Mouse (Mus musculus) retina, postnatal 1 day (tissue): ENCODE results near the gene Rdh16f1.
A peak's percentile ranks its signal among the peaks of the same experiment; 100 is the strongest.

Experiments used
- DNase-seq: peaks from one replicate; pipeline ENCODE4 v3.0.0-alpha.2; 2012

Rdh16f1 gene

DNA sequence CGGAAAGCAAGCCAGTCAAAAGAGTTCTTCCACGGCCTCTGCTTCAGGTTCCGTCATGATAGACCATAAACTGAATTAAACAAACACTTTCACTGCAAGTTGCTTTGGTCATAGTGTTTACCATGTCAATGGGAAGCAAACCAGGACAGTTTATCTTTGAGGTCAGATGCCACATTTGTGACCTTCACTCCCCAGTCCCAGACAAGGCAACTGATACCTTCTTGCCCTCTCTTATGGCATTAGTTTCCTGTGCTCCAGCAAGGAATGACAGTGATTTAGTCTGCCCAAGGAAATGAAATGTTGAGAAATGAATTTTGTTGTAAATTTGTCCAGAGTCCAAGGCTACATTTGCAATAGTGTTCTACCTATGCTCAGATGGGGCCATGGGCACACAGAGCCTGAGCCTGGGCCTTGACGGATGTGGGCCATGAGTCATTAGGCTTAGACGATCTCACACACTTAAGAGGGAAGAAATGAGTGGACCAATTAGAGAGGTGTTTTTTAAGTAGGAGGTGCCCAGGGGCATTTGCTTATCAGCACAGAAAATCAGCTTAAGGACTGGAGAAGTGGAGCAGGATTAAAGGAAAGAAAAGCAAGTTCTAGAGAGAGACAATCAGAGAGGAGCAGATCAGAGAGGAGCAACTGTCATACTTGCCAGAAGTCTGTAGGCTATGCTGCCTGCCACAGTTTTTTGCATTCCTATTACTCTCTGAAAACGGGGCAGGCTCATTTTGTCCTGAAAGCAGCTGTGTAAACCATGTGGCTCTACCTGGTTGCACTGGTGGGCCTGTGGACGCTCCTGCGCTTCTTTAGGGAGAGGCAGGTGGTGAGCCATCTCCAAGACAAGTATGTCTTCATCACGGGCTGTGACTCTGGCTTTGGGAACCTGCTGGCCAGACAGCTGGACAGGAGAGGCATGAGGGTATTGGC, at the start of gene Rdh16f1, which contains the start of gene Rdh1:
Gene Rdh16f1, plus strand, starts transcription at position 607 of the 930 bp plus-strand sequence.
Gene Rdh1, plus strand, starts transcription at position 541 of the 930 bp plus-strand sequence.
- peak; percentile 43 for DNase-seq

DNA sequence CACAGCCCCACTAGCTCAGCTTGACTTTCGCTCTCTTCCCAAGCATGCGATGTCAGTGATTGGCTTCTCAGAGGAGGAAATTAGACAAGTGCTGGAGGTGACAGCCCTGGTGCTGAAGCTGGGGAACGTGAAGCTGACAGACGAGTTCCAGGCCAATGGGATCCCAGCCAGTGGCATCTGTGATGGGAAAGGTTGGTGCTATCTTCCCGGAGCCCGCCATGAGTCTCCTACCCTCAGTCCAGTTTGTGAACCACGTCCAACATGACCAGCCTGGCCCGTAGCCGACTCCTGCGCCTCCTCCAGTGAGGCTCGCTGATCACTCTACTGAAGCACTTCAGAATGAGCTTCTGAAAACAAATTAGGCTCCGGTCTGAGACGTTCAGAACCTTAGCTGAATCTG, 49.3 kb upstream of the Rdh16f1 start:
- DNase-seq = no peak

DNA sequence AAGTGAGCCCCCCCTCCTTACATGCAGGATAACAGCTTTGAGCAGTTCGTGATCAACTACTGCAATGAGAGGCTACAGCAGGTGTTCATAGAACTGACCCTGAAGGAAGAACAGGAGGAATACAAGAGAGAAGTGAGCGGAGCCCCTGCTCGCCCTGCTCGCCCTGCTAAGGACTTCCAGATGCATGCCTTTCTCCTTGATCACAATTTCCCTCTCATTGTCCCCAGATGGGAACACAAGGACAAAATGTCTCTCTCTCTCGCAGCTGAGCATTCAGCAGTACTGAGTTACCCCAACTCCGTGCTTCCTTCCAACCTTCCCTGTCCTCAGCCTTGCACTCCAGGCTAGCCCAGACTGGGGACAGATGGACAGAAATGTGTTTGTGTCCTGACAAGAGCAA, 46.9 kb upstream of the Rdh16f1 start:
- no peak for DNase-seq

DNA sequence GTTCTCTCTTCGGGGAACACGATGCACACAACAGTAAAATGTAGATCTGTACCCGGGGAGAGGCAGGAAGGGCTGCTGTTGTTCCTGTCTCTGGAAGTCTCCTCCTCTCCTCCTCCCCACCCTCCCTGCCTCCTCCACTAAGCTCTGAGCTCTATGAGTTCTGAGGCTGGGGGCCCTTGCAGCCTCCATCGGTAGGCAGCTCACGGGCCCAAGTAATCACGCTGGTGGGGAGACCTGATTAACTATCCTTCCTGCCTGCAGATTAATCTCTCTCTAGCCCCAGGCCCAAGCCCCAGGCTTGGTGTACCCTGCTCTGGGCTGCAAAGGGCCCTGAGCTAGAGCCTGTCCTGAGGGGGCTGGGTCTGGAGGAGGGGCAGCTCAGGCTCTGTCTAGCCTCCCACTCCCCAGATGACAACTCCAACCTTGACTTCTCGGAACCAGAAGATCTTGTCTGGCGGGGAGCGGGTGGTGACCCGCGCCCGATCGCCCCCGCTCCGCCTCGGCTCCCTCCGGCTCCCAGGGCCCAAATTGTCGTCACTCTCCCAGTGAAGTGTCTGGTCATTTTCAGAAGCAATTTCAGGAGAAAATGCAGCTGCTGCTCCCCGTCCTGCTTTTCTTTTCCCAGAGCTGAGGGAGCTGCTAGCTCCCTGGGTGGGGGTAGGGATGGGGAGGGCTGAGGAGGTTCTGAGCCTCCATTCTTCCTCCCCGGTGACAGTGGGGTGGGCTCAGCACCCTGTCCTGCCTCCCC, 37.7 kb upstream of the Rdh16f1 start:
- peak; percentile 41 for DNase-seq

DNA sequence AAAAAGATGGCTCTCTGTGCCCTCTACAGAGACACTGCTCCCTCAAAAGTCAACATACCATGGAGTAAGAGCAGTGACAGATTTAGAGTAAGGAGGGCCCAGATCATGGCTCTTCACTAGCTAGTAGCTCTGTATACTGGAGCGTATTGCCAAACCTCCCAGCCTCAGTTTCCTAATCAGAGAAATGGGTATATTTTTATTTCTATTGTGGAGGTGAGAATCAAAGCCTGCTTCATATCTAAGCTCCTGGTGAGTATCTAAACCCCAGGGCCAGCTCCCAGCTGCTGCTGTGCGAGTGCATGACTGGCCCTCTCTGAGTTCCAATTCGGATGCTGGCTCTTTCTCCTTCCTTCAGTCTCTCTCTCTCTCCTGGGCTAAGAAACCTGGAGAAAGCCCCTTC, 35.4 kb upstream of the Rdh16f1 start, which contains the start of gene Tac2:
Gene Tac2, plus strand, starts transcription at position 301 of the 400 bp plus-strand sequence.
- no peak for DNase-seq

DNA sequence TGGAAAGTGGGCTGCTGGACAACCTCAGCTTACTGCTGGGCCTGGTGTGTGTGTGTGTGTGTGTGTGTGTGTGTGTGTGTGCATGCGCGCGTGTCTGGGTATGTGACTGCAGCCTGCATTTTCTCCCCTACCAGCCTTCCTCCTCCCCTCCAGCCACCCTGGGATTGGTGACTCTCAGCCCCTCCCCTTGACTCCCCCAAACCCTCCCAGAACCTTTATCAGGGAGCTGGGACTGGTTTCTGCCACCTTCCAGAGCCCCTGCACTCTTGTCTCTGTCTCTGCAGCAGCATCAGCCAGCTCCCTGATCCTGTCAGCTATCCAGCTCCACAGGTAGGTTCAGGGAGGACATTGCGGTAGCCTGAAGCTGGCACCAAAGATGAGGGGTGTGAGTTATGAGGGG, 34.5 kb upstream of the Rdh16f1 start:
- DNase-seq = no peak

DNA sequence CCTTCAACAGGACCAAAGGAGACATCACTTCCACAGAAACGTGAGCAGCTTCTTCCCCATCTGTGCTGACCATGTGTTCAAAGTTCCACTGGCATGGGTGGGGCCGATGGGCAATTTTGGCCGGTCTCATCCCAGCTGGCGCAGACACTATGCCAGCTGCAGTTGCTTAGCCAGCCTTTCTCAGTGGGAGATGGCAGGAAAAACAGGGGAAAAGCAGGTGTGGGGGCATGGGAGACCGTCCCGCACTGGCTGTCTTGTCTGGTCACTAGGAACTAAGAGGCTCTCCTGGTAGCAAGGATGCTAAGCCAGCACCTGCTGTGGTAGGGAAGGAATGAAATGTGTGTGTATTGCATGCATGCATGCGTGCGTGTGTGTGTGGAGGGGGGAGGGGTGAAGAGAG, 31.1 kb upstream of the Rdh16f1 start:
- DNase-seq = no peak

DNA sequence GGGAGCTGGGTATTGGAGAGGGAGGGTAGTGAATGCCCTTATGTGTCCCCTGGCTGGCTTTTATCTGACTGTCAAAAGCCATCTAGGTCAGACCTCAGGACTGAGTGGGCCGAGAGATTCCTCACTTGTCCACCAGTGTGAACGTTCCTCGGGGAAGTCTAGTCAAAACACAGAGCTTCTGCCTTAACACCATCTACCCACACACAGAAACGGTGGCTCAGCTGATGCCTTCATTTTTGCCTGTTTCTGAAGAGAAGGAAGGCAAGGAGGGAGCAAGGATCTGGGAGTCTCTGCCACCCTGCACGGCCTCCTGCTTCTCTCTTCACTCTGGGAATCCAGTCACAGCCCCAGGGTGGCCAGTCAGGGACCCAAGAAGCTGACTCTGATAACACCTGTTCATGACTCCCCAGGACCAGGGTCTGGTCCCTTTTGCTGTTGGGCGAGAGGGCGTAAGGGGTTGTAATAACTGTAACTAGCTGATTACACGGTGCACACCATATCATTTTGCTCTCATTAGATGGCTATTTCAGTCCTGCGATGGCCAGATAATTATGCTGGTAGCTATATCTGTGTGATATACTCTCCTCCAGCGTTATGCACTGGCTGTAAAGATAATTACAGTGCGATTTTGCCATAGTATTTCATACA, 29.2 kb upstream of the Rdh16f1 start:
- peak; percentile 65 for DNase-seq

DNA sequence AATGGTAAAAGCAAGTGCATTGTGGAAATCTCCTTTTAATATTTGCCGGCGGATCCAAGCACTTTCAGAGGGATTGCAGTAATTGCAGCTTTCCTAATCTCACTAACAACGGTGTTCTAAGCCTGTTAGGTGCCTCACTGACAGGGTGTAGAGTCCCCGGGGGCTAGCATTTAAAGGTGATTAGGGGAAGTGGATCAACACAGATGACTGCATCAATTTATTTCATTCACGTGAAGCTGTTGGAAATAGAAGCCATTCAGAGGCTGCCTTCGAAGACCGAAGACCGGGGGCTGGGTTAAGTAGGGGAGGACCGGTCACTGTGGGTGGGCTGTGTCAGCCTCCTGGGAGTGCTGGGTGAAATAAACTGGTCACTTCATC, 28.7 kb upstream of the Rdh16f1 start:
- DNase-seq = peak; percentile 74

DNA sequence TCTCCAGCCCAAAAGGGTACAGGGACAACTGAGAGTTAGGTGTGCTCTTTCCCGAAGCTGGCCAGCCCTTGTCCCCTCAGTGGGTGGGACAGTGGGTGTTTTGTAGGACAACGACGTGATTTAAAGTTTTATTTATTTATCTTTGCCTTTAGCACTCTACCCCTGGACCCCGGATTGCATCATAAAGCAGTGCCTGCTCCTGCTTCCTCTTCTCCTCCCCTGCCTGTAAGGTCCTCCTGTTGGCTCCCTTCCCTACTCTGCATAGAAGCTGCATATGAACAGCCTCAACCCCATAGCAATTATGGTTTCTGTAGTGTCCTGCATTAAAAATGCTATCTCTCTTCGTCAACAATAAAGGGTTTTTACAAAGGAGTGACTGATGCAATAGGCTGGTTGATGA, 28.2 kb upstream of the Rdh16f1 start:
- no peak for DNase-seq

DNA sequence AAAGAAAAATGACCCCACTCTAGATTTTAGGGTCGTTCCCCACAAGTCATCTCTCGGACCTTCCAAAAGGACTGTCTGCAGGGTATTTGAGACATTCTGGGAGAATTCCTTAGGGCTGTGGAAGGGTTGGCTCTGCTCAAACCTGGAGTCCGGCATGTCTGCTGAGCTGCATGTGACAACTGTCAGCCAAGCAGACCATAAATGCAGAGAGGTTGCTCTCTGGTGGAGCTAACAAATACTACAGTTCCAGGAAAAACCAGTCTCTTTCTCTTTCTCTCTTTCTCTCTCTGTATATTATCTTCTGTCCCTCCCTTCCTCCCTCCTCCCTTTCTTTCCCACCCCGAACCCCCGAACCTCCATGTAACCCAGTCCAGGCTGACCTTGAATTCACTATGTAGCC, 25.2 kb upstream of the Rdh16f1 start:
- peak; percentile 59 for DNase-seq

DNA sequence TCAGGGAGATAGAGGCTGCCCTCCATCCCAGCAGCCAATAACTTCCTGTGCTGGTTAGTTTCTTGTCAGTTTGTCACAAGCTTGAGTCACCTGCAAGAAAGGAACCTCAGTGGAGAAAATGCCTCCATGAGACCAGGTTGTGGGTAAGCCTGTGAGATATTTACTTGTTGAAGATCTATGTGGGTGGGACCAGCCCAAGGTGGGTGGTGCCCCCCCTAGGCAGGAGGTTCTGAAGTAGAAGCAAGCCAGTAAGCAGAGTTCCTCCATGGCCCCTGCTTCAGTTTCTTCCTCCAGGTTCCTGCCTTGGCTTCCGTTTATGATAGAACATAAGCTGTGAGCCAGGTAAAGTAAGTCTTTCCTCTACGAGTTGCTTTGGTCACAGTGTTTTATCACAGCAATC, 23.3 kb upstream of the Rdh16f1 start:
- no peak for DNase-seq

DNA sequence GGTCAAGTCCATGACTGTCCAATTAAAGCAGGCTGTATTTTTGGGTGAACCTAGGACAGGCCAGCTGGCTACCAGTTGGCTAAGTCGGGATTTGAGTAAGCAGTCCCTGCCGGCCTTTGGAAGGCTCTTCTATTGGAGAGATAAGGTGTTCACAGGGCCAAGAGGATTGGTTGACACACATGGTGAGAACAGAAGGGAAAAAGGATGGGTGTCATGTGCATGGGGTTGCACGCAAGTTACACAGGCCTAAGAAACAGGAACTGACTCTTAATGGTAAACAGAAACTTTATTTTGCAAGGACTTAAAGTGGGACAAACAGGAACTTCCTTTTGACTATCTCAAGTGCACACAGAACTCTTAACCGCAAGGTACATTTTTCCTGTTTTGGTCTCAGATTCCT, 22.7 kb upstream of the Rdh16f1 start:
- no peak for DNase-seq

DNA sequence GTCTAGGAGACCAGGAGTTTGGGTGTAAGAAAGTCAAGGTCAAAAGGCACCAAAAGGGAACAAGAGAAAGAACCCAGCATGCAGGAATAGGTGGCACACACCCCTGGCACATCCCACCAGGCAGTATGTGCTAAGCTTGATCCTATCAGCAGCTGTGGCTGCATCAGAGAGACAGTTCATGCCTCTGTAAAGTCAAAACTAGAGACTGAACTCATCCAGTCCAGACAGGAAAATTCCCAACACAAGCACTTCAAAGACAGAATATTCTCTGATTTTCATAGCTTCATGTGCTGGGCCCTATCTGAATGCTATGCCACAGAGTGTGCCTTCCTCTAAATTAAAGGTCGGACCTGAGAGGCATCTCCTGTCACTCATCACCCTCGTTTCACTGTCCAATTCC, 22.0 kb upstream of the Rdh16f1 start:
- DNase-seq = no peak

DNA sequence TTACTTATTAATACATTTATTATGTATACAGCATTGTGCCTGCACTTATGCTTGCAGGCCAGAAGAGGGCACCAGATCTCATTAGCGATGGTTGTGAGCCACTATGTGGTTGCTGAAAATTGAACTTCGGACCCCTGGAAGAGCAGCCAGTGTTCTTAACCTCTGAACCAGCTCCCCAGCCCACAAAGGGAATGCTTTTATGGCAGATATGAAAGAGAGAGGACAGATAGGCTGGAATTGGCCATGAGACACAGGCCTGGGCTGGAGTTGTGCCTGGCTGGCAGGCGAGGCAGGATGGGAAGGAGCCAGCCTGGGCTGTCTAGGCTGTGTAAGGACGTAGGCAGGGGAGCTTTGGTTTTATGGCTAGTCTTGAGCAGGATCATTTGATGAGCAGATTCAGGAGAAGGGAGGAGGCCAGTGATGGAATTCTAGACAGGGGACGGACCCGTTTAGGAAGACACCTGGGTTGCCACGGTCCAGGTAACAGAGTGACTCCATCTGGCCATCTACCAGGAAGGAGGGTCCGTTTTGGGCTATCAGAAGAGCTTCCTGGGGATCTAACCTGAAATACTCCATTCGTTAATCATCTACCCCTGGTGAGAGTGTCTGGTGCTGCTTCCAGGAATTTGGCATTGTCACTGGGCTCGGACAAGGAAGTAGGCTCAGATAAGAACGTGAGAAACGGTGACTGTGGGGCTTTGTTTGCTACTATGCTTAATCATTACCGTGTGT, 21.3 kb upstream of the Rdh16f1 start:
- peak; percentile 66 for DNase-seq

DNA sequence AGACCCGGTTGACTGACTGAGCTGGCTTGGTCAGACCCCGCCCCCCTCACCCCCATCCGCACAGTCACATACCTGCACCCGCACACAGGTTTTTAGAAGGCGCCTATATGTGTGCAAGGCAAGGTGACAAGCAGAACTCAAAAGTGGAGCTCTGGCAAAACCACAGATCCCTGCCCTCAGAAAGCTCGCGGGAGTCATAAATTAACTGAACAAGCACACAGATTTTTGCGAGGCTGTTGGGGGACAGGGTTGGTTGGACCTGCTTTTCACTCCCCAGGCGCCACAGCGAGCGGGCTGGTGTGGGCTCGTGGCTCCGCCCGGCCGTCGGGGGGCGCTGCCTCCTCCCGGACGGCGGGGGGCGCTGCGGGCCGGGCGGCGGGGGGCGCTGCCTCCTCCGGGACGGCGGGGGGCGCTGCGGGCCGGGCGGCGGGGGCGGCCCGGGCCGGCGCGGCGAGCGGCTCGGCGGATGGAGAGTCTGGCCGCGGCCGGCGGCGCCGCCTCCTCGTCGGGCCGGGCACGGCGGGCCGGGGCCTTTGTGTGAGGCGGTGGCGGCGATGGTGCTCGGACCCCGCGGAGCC, 20.4 kb upstream of the Rdh16f1 start, which contains the start of gene Zbtb39:
Gene Zbtb39, plus strand, starts transcription at position 456 of the 578 bp plus-strand sequence.
- peak; percentile 82 for DNase-seq

DNA sequence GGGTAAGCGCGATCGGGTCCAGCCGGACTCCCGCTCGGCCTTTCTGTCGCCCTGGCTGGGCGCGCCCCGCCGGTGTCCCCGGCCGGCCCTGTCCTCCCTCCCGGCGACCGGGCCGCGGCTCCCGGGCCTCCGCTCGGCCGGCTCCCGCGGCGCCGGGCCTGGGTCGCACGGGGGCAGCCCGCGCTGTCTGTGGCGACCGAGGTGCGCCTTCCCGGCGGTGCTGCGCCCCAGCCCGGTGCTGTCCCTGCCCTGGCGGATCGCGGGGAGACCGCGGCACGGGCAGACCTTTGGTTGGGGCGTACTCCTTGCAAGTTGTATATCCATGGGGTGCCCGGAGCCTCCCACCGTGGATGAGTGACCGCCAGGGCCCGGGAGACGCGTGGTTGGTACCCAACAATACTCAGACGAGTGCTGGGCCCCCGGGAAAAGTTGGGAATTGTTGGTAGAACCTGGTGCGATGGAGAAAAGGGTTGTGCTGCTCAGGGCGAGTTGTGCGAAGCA, 19.9 kb upstream of the Rdh16f1 start:
- peak; percentile 49 for DNase-seq

DNA sequence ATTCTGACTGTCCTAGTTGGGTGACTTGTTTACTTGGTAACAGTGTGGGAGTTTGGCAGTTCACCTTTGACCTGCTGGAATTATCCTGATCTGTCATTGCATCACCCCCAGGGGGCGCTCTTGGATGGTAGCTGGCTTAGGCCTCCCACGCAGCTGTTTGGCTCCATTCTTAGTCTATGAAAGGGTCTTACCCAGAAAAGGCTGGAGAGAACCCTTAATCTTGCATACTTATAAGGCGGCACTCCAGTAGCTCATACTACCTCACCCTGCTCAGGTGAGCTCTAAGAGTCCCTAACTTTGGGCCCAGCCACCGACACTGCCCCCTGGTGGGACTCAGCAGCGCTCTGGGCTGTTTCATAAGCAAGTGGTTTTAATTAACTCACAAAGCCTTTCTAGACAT, 14.9 kb upstream of the Rdh16f1 start:
- peak; percentile 62 for DNase-seq

DNA sequence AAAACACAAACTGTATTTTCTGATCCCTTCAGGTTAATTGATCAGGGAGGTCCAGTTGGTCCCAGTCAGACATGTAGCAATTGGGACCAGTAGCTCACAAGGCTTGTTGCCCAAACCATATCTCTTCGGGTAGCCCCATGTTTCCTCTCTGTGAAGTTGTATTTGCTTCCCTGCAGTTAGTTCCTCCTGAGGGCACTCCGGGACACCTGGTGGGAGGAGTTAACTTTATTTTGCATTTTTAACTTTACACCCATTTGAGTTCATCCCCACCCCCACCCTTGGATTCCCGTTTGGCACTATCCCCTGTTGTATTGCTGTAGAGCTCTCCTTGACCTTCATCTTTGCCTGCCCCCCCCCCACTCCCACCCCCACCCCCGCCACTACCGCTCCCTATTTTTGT, 13.7 kb upstream of the Rdh16f1 start:
- no peak for DNase-seq

DNA sequence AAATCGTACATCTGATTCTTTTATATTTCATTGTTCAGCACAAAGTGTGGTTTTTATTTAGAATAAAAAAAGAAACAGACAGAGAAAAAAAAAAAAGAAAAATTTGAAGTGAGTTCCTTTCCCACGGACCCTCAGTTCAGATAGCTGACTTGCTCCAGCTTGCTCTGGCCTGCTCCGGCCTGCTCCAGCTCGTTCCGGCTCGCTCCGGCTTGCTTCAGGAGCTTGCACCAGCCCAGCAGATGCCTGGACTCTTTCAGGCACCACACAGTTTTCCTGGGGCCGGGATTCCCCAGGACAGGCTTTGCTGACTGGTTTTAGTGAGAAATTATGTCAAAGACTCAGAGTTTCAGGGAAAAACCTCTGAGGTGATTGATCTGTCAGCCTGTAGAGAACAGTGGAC, 12.3 kb upstream of the Rdh16f1 start:
- no peak for DNase-seq

DNA sequence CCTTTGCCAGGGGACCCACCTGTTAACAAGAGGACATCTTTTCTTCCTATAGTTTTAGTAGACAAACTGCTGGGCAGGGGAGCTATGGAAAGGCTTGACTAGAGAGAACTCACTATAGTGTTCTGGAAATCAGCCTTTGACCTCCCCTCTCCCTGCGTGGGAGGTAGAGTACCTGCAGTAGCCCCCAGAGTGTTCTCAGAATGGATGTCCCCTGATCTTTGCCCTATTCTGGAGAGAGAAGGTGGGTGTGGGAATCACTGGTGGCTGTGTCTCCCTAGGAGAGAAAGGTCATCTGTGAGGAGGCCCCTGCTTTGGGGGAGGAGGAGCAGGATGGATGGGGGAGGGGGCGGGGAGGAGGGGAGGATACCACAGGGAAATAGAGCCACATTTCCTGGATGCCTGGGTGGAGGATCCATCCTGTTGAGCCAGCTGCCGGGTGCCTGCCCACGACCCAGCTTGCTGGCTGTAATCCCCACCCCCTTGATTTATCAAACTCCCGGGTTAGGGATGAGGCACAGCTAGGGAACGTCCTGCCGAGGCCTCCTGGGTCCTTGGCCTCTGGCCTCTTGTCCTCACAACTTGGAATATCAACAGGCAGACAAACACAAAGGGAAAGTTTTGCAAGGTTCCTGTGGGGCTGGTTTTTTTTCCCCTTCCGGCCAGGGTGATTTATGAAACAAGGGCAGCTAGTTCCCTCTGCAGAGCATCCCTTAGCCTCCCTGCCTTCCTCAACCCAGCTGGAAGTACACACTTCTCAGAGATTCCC, 10.6 kb upstream of the Rdh16f1 start:
- DNase-seq = peak; percentile 15
